Mouse (Mus musculus) lung, adult 2 months (tissue): Measurements from ENCODE around the gene Krt80.

ENCODE experiments used
- CTCF ChIP-seq: fragments of 200-500 bp; IDR thresholded peaks from 2 replicates; pipeline ENCODE4 v1.5.1; 2011; ENCODE audit warnings: mild to moderate bottlenecking, low read length, control low read depth; ENCODE audit not compliant: insufficient read depth
- POLR2A ChIP-seq: fragments of 200-500 bp; IDR thresholded peaks from 2 replicates; pipeline ENCODE4 v1.6.1; 2011; ENCODE audit warnings: low read depth, mild to moderate bottlenecking, control low read depth, low read length, borderline replicate concordance; ENCODE audit errors: extremely low read depth

DNA sequence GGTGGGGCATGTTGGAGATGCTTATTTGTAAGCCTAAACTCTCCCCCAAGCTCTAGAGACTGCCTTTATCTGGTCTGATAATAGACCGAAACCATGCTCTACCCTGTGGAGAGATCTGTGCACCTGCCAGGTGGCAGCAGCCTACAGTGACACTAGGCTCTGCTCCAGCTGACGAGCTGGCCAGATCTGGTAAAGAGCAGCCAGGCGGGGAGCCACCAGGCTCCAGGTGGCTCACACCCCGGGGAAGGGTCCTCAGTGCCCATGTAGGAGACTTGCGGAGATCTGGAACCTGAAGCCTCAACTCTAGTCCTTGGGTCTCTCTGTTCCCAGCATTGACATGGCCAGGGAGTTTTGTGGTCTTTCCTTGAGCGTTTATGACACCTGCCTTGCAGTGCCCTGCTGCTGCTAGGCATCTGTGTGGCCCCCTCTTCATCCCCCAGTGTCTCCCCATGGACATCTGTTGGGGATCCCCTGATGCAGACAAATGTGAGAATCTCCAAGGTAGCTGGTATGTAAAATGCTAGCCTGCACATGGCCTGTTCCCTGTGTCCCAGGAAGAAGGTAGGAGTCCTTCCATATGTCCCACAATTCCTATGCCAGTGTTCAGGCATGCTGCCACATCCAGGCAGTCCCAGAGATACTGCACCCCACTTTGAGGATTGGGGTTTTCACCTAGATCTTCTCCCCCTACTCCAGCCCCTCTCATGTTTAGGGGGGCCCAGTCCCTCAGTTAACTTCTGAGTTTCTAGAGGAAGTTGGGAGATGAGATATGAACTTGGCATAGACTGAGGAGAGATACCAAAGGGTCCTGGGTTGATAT is 6.2 kb upstream of the Krt80 start:
- no peak for TF ChIP-seq CTCF
- TF ChIP-seq POLR2A = no peak
